Mouse (Mus musculus) midbrain, embryonic 11.5 days (tissue): ENCODE measurements at regions not wholly inside any gene's neighbourhood (a gene's known extent, or its start where the extent isn't known, plus 50 kb on each side); places are given as distances from the start of the nearest gene placed in this dataset.

ENCODE experiments used
- ATAC-seq: fragments of 200-750 bp; cut with Nextera tagmentation; 2 replicates; pipeline ENCODE4 v1.8.0; 2017; ENCODE audit warnings: moderate TSS enrichment, moderate library complexity; ENCODE audit not compliant: low FRiP score
- DNase-seq: peaks from one replicate; pipeline ENCODE4 v3.0.0; 2015; ENCODE audit warnings: low spot score; ENCODE audit errors: missing footprints
- H3K27ac ChIP-seq: fragments of 300-500 bp; sonication (generic); 2 replicates; pipeline ENCODE4 v1.5.1; 2014; ENCODE audit warnings: low read depth, low read length
- H3K27me3 ChIP-seq: fragments of 300-500 bp; sonication (generic); 2 replicates; pipeline ENCODE4 v1.6.1; 2014; ENCODE audit warnings: mild to moderate bottlenecking, low read length, moderate library complexity, mixed read lengths; ENCODE audit not compliant: control insufficient read depth, insufficient read depth
- H3K36me3 ChIP-seq: fragments of 300-500 bp; sonication (generic); 2 replicates; pipeline ENCODE4 v1.6.1; 2014; ENCODE audit warnings: mild to moderate bottlenecking, low read length, moderate library complexity, mixed read lengths; ENCODE audit not compliant: control insufficient read depth, insufficient read depth
- H3K4me1 ChIP-seq: fragments of 300-500 bp; sonication (generic); 2 replicates; pipeline ENCODE4 v1.6.1; 2014; ENCODE audit warnings: low read length; ENCODE audit not compliant: control insufficient read depth, insufficient read depth
- H3K4me2 ChIP-seq: fragments of 300-500 bp; sonication (generic); 2 replicates; pipeline ENCODE4 v1.6.1; 2014; ENCODE audit warnings: mild to moderate bottlenecking, moderate library complexity
- H3K4me3 ChIP-seq: fragments of 300-500 bp; sonication (generic); 2 replicates; pipeline ENCODE4 v1.5.1; 2014; ENCODE audit warnings: low read depth, low read length
- H3K9ac ChIP-seq: fragments of 300-500 bp; sonication (generic); 2 replicates; pipeline ENCODE4 v1.6.1; 2014; ENCODE audit warnings: low read length
- H3K9me3 ChIP-seq: fragments of 300-500 bp; sonication (generic); 2 replicates; pipeline ENCODE4 v1.6.1; 2016; ENCODE audit warnings: low read length; ENCODE audit not compliant: control insufficient read depth
- WGBS: fragments of 180-500 bp; shearing (Covaris S2); extraction: QIAGEN DNeasy Blood & Tissue Kit; methylation state at CpG from one replicate; pipeline ENCODE4 v1.1.7; 2014; 5-methylcytosine and 5-hydroxymethylcytosine counted together

DNA sequence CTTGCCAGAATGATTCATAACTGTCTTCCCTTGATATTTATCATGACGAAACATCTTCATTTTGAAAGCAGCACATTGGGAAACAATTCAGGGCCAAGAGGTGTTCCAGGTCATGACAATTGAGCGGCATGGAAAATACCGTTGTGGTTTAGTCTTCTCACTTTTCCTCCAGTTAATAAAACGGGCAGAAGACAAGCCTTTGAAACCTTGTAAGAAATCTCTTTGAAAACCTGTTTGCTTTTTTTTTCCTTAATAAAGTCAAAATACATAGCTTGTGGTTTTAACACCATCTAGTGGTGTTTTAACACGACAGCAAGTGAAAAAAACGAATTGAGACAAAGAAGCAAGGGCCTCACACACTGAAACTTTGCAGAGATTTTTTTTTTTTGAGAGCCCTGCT is 1389.0 kb upstream of the Acvr2a start:
- peak; percentile 83 for DNase-seq
- Histone ChIP-seq H3K9me3 (no peaks in the 10 kb centered on the region), H3K27me3 (no peaks in the 10 kb centered on the region), H3K4me1 (no peaks in the 10 kb centered on the region), H3K36me3 (no peaks in the 10 kb centered on the region), H3K4me2 (no peak overlapping the region), H3K4me3 (no peak overlapping the region), H3K9ac (no peak overlapping the region), H3K27ac (no peak overlapping the region)
- 29% methylated on average over 6 of the region's 6 CpGs for WGBS
- ATAC-seq = no peak

DNA sequence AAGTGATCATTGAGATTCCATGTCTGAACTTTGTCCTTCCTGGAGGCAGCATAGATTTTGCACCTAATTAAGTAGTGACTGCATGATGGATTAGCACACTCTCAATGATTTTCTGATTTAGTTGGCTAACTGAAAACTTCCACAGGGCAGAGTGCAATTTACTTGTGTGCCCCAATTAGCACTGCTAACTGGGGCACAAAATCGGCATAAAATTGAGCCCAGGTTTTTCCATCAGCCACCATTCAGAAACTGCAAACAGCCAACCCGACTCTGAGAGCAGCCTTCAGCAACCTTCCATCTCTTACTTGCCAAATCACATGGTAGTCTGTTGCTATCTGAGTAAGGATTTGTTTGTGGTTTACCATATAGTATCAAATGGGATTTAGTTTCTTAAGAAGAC is 1384.1 kb upstream of the Acvr2a start:
- H3K27me3 ChIP-seq = no peaks in the 10 kb centered on the region
- 85% methylated on average over 2 of the region's 2 CpGs for WGBS

DNA sequence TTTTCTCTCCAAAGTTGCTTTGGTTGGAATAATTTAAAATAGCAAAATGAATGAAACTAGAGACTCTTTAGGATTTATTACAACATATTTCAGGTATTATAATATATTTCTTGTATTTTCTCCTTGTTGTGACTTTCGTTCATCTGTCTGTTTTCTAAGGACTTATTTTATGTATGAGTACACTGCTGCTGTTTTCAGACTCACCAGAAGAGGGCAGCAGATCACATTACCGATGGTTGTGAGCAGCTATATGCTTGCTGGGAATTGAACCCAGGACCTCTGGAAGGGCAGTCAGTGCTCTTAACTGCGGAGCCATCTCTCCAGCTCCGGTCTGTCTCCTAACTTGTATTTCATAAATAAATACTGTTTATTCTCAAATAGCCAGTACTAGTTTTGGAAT is 1347.9 kb upstream of the Acvr2a start:
- ATAC-seq (no peak), DNase-seq (no peak)
- 72% methylated on average over 4 of the region's 4 CpGs for WGBS
- no peaks in the 10 kb centered on the region for H3K36me3 ChIP-seq
- H3K4me1 ChIP-seq = no peaks in the 10 kb centered on the region
- no peak overlapping the region for H3K9ac ChIP-seq
- H3K4me3 ChIP-seq = no peak overlapping the region
- no peaks in the 10 kb centered on the region; the same call in 1 of the 2 replicates for H3K27me3 ChIP-seq
- no peaks in the 10 kb centered on the region for H3K9me3 ChIP-seq
- H3K4me2 ChIP-seq = no peak overlapping the region
- H3K27ac ChIP-seq = no peak overlapping the region

More for the DNA sequence above, 1384.1 kb upstream of the Acvr2a start:
- H3K9ac ChIP-seq = no peak overlapping the region
- H3K4me1 ChIP-seq = no peaks in the 10 kb centered on the region
- no peak overlapping the region for H3K27ac ChIP-seq
- no peak overlapping the region for H3K4me3 ChIP-seq
- no peaks in the 10 kb centered on the region for H3K36me3 ChIP-seq
- ATAC-seq (no peak), DNase-seq (no peak)
- H3K9me3 ChIP-seq = no peaks in the 10 kb centered on the region
- H3K4me2 ChIP-seq = no peak overlapping the region

DNA sequence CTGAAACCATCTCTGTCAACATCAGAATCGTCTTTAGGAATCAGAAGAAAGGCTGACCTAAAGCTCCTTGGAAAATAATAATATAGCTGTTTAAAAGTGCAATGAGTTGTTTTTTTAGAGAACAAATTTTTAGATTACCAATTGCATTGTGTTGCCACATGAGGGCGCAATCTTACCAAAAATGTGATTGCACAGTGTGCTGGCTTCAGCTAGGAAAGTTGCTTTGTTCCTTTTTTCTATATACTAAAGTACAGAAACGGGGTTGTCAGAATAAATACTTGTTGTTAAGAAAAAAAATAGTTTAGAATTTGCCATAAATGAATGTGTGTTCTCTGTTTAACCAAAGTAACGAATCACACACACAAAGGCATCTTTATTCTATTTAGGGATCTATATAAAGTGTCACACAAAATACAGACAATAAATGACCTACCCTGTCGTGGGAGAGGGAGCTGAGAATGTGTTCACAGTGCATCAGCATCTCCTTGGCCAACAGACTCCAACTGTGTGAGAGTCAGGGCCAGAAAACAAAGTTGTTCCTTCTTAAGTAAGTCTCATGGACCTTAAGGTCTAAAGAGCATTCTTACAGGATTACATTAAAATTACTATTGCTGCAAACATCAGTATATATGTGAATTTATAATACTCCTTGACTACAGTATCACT is 1321.9 kb upstream of the Acvr2a start:
- 21% methylated on average over 5 of the region's 5 CpGs for WGBS
- Histone ChIP-seq H3K9me3 (no peaks in the 10 kb centered on the region), H3K36me3 (no peaks in the 10 kb centered on the region), H3K4me1 (no peaks in the 10 kb centered on the region), H3K27ac (no peak overlapping the region), H3K4me3 (no peak overlapping the region), H3K4me2 (no peak overlapping the region), H3K27me3 (no peaks in the 10 kb centered on the region), H3K9ac (no peak overlapping the region)
- ATAC-seq = 0 out of 2 replicates have a peak, but pooled peaks have one; percentile 74
- peak; percentile 89 for DNase-seq
